Mouse (Mus musculus) ES-E14 (cell line): ENCODE measurements around the gene Trim69.

Source experiments
- CHD2 ChIP-seq: IDR thresholded peaks from 2 replicates; pipeline ENCODE4 v1.6.1; 2014; ENCODE audit warnings: mild to moderate bottlenecking, low read depth, low read length, inconsistent platforms
- MAFK ChIP-seq: IDR thresholded peaks from 2 replicates; pipeline ENCODE4 v1.6.1; 2014; ENCODE audit warnings: mild to moderate bottlenecking, low read depth, low read length, inconsistent platforms; ENCODE audit not compliant: insufficient read depth

GRCm38 (mm10) chr2:122149716-122150115 lies 10.8 kb upstream of the Trim69 start:
- TF ChIP-seq CHD2 (no peak), MAFK (no peak)
